Mouse (Mus musculus) bone marrow, adult 2 months (tissue): ENCODE measurements around the gene Pld5. TPM values are rescaled to one million over a fixed set of nuclear protein-coding genes. Genes with fewer than 3 reads are reported as not detected.

Source experiments
- H3K27ac ChIP-seq: fragments of 200-500 bp; 2 replicates; pipeline ENCODE4 v1.5.1; 2012; ENCODE audit warnings: low read depth, mild to moderate bottlenecking, control low read depth, inconsistent platforms, low read length; ENCODE audit not compliant: control insufficient read depth, poor library complexity, insufficient read depth
- H3K4me1 ChIP-seq: fragments of 200-500 bp; 2 replicates; pipeline ENCODE4 v1.6.1; 2011; ENCODE audit warnings: low read length; ENCODE audit not compliant: control insufficient read depth, insufficient read depth
- H3K4me3 ChIP-seq: fragments of 200-500 bp; replicated peaks from 2 replicates; pipeline ENCODE3; 2011; ENCODE audit warnings: mild to moderate bottlenecking, low read depth, low read length, control low read depth; ENCODE audit not compliant: control insufficient read depth
- CTCF ChIP-seq: fragments of 200-500 bp; IDR thresholded peaks from 2 replicates; pipeline ENCODE4 v1.5.1; 2011; ENCODE audit warnings: low read length, control low read depth; ENCODE audit not compliant: control insufficient read depth, insufficient read depth
- POLR2A ChIP-seq: fragments of 200-500 bp; IDR thresholded peaks from 2 replicates; pipeline ENCODE4 v1.6.1; 2011; ENCODE audit warnings: low read depth, mild to moderate bottlenecking, control low read depth, low read length, borderline replicate concordance; ENCODE audit not compliant: control insufficient read depth
- WGBS: fragments of 180-500 bp; shearing (Covaris S2); methylation state at CpG from one replicate; pipeline ENCODE4 v1.1.7; 2018; 5-methylcytosine and 5-hydroxymethylcytosine counted together
- polyA plus RNA-seq: library from polyadenylated mRNA; stranded (reverse); fragments of >200 nt; gene quantifications from 2 replicates; pipeline ENCODE4 v1.2.4, GENCODE M21; 2011; ENCODE audit warnings: low replicate concordance; ENCODE audit not compliant: missing spikeins, insufficient read depth, insufficient read length

Gene Pld5
- polyA plus RNA-seq, 1 experiment, result not detected

DNA sequence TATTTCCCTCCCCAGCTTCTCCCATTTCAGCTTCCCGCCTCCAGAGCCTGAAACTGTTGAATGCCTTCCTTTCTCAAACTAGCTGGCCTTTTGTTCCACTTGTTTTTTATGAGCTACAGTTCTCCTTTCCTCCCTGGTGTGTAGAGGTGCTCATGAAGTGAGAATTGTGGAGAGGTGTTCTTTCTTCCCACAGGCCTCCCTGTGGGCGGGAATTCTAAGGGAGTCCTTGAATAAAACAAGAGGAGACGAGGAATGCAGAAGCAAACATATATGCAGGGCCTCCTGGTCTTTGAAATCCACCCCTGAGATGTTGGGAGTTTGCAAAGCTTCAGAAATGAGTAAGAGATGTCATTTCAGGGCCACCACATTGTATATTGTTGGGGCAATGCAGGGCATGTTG is 235.2 kb downstream of the Pld5 start:
- no peak for TF ChIP-seq CTCF
- TF ChIP-seq POLR2A, result no peak
- 67% methylated on average over 3 of the region's 3 CpGs for WGBS
- no peaks in the 10 kb centered on the region; the same call in 1 of the 2 replicates for H3K4me1 ChIP-seq
- H3K4me3 ChIP-seq, result no peak overlapping the region
- H3K27ac ChIP-seq, result no peak overlapping the region

DNA sequence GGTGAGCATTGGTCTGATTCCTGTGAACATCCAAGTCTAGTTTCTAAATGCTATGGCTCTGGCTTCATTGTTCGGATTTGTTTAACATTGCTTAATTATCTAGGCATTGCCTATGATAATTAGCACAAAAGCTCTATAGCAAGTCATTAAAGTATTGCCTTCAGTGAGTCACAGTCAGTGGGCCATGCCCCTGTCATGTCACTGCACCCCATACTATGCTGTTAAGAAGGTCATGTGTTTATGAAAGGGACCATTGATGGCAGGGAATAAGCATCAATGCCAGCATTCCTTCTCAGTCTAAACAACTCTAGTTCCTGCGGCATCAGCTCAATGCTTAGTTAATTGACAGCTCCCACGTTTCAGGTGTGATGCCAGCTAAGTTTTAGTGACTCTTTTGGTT is 239.1 kb downstream of the Pld5 start:
- Histone ChIP-seq H3K4me3 (no peak overlapping the region), H3K27ac (no peak overlapping the region), H3K4me1 (no peaks in the 10 kb centered on the region)
- TF ChIP-seq CTCF (no peak), POLR2A (no peak)
- 68% methylated on average over 3 of the region's 3 CpGs for WGBS

DNA sequence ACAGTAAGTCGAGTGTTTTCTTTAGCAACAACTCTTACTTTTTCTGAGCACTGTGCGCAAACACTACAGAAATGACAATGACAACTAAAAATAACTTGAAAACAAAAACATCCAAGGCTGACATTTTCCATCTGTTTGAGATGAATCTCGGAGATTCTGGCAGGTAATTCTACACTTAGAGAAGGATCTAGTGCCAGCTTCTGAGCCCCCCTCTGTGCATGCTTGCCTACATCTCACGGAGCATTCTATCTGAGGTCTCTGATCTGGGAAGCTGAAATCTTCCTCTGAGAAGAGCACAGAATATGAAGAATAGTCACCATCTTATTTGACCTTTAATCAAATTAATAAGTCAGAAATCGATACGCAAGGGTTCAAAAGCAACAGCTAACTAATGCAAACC is 240.4 kb downstream of the Pld5 start:
- no peak for TF ChIP-seq CTCF
- no peak for TF ChIP-seq POLR2A
- H3K27ac ChIP-seq, result no peak overlapping the region
- H3K4me1 ChIP-seq, result no peaks in the 10 kb centered on the region
- 72% methylated on average over 6 of the region's 6 CpGs for WGBS
- no peak overlapping the region for H3K4me3 ChIP-seq

DNA sequence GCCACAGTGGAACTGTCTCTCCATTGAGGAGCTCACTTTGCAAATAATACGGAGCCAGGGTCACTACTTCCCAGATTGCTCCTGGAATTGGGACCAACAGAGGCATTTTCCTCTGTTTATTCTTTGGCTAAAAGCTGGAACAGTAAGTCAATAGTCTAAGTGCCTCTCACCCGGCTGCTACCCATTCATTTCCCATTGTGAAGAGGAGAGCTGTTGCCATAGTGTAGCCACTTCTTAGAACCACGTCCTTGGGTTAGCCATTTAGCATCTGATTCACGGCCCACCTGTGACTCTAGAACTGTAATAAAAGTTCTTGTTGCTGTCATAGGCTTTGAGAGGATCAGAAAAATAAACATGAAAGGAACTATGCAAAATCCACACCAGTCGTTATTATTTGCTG is 241.4 kb downstream of the Pld5 start:
- WGBS, result 78% methylated on average over 5 of the region's 5 CpGs
- Histone ChIP-seq H3K27ac (no peak overlapping the region), H3K4me3 (no peak overlapping the region), H3K4me1 (no peaks in the 10 kb centered on the region)
- TF ChIP-seq CTCF, result no peak
- TF ChIP-seq POLR2A, result no peak

DNA sequence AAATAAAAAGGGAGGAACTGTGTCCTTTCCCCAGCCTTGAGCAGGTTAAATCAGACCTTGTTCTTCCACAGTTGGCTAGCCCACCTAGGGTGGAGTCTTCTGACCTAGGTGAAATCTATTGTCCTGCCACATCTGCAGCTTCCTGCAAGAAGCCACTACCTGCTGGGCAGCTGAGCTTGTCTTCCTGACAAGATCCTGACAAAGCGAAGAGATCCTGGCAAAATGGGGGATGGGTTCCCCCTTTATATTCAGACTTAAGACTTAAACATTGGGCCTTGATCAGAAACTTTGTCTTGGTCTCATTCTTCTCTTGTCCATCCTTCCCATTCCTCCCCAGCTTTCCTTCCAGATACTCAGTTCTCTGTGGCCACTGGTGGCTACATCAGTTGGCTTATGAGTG is 246.0 kb downstream of the Pld5 start:
- Histone ChIP-seq H3K27ac (no peak overlapping the region), H3K4me1 (no peaks in the 10 kb centered on the region), H3K4me3 (no peak overlapping the region)
- no peak for TF ChIP-seq POLR2A
- TF ChIP-seq CTCF, result no peak
- WGBS, result 79% methylated on average over 1 of the region's 1 CpGs

DNA sequence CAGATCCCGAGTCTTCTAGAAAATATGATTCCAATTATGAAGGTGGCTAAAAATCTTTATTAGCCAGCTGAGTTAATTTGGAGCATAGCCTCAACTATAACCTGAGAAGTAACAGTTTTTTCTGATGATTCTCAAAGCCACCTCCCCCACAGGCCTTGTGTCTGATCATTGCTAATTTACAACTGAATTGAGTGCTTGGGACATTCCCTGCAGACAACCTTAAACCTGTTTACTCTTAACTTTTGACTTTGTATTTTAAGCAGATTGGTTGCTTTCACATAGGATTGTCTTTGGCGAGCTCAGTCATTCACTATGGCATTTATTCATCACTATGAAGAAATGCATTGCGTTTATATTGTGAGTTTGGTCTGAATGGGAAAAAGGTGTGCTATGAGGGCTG is 246.7 kb downstream of the Pld5 start:
- no peak overlapping the region for H3K4me3 ChIP-seq
- WGBS, result 69% methylated on average over 3 of the region's 3 CpGs
- TF ChIP-seq POLR2A (no peak), CTCF (no peak)
- H3K27ac ChIP-seq, result no peak overlapping the region
- H3K4me1 ChIP-seq, result no peaks in the 10 kb centered on the region

DNA sequence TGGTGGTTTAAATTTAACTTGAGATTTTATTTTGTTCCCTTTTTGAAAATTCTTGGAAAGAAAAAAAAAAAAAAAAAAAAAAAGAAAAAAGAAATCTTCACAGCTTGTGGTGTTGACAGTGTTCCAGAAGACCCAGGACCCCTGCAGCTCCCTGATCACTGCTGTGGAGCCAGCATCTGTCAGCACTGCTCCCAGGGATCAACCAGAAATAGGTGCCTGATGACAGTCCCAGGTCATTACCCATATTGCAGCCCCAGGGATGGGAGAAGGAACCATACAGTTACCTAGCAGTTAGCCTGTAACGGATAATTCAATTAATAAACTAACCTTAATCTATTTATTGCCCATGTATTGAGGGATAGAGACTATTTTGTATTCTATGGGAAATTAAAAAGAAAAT is 250.6 kb downstream of the Pld5 start:
- 89% methylated on average over 1 of the region's 1 CpGs for WGBS
- Histone ChIP-seq H3K27ac (no peak overlapping the region), H3K4me3 (no peak overlapping the region), H3K4me1 (no peaks in the 10 kb centered on the region)
- TF ChIP-seq CTCF (no peak), POLR2A (no peak)

DNA sequence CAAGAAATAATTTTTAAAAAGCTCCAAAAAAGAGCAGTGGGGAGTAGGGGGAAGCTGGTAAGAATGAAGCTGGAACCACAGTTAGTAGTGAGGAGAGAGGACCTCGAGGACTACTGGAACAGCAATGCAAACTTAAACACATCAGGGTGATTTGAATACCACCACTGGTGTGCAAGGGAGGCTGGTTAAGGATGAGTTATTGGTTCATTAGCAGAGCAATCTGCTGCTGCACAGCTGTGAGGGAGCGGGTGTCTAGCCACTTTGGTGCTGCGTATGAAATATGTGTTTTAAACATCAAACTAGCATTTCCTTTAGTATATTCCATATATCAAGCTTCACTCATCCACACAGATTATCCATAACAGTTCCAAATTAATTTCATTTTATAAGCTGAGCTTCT is 256.6 kb downstream of the Pld5 start:
- Histone ChIP-seq H3K4me1 (no peaks in the 10 kb centered on the region), H3K4me3 (no peak overlapping the region), H3K27ac (no peak overlapping the region)
- no peak for TF ChIP-seq POLR2A
- TF ChIP-seq CTCF, result no peak
- 82% methylated on average over 3 of the region's 3 CpGs for WGBS

DNA sequence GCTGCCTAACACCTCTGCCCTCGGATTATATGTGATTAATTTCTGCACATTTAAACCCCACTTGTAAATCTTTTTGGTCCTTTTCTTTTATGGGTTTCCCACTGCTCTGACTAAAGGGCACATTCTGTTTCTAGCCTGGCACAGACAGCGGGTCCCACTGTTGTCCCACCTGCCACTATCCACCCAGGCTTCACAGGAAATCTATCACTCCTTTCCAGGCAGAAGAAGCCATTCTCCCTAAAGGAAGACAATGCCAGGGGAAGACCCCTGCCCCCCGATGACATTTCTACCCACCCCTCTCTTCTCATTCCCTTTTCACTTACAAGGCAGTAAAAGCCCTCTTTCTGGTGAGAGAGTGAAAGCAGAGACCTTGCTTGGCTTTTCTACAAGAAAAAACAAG is 259.0 kb downstream of the Pld5 start:
- Histone ChIP-seq H3K27ac (no peak overlapping the region), H3K4me1 (no peaks in the 10 kb centered on the region), H3K4me3 (no peak overlapping the region)
- TF ChIP-seq CTCF (no peak), POLR2A (no peak)
- 52% methylated on average over 3 of the region's 3 CpGs for WGBS
